Mouse (Mus musculus): ENCODE measurements at regions not wholly inside any gene's neighbourhood (a gene's known extent, or its start where the extent isn't known, plus 50 kb on each side); places are given as distances from the start of the nearest gene placed in this dataset. TPM values are rescaled to one million over a fixed set of nuclear protein-coding genes. Genes with fewer than 3 reads are reported as not detected.

Small RNAs in the stretch of these regions (microRNA-seq; reads per million reads assigned to microRNA genes)
- gene Gm24271 (ENCODE audit: borderline number of aligned reads): not detected
